Mouse (Mus musculus) cerebellum, adult 9-10 months (tissue): Measurements from ENCODE around the gene Hamp2.
"Not testable (repeated sequence)": the region's sequence is repeated elsewhere in the genome, so short reads cannot be mapped to it uniquely, and the experiment has no call there.

ENCODE experiments used
- DNase-seq: peaks from one replicate; pipeline ENCODE4 v3.0.0; 2022

Gene Hamp2

GRCm38 (mm10) chr7:30952441-30953265, 28.2 kb upstream of the Hamp2 start:
- DNase-seq: no peak

DNA sequence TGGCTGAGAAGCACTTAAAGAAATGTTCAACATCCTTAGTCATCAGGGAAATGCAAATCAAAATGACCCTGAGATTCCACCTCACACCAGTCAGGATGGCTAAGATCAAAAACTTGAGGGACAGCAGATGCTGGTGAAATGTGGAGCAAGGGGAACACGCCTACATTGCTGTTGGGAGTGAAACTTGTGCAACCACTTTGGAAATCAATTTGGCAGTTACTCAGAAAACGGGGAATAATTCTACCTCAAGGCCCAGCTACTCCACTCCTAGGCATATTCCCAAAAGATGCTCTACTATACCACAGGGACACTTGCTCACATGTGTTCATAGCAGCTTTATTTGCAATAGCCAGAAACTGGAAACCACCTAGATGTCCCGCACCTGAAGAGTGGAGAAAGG, 25.4 kb upstream of the Hamp2 start:
- not testable (repeated sequence) for DNase-seq

- no peak for DNase-seq
These were observed 21.4 kb upstream of the Hamp2 start for GRCm38 (mm10) chr7:30945876-30946275.

DNA sequence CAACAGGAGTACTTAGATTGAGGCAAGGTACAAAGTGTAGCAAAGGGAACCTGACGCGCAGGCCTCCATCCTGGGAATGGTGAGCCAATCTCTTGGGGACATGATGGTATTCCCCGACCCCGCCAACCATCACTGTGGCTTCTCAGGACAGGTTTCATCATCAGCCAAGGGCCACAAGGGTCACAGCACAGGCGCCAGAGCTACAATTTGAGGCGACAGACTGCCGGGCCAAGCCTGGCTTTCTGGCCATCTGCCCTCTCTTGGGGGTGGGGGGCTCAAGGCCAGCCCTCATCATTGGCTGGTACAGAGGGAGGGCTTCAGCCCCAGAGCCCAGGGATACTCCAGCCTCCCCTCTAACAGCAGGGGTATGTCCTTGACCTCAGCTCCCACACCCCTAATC, 21.0 kb upstream of the Hamp2 start:
- not testable (repeated sequence) for DNase-seq

- not testable (repeated sequence) for DNase-seq
These were observed 20.2 kb upstream of the Hamp2 start for GRCm38 (mm10) chr7:30944706-30945105.

- DNase-seq: no peak
These were observed 19.6 kb upstream of the Hamp2 start, which contains the start of gene Hamp for GRCm38 (mm10) chr7:30943909-30944635. Gene Hamp, minus strand, starts transcription at chr7:30944032.

DNA sequence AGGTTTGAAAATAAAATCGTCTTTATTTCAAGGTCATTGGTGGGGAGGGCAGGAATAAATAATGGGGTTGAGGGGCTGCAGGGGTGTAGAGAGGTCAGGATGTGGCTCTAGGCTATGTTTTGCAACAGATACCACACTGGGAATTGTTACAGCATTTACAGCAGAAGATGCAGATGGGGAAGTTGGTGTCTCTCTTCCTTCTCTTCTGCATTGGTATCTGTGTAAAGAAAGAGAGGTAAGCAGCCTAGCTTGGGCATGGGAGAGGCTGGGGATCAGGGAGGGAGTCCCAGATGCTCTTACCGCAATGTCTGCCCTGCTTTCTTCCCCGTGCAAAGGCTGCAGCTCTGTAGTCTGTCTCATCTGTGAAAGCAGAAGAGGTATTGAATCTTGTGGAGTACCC, 17.9 kb upstream of the Hamp2 start:
- not testable (repeated sequence) for DNase-seq

GRCm38 (mm10) chr7:30940070-30940469, 15.6 kb upstream of the Hamp2 start:
- not testable (repeated sequence) for DNase-seq

DNA sequence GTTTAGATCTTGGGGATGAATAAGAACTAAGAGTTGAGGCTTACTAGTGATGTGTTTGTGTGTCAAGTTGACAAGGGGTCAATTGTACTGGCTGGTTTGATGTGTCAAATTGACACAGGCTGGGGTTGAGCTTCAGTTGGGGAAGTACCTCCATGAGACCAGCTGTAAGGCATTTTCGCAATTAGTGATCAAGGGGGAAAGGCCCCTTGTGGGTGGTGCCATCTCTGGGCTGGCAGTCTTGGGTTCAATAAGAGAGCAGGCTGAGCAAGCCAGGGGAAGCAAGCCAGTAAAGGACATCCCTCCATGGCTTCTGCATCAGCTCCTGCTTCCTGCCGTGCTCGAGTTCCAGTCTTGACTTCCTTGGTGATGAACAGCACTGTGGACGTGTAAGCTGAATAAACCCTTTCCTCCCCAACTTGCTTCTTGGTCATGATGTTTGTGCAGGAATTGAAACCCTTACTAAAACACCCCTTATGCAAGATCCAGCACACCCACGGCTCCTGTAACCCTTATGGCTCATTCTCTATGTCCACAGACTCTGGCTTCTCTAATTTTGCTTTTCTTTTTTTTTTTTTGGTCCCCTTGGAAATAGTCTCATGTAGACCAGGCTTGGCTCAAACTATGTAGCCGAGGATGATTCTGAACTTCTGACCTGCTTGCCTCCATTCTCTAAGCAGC, 11.1 kb upstream of the Hamp2 start:
- not testable (repeated sequence) for DNase-seq

DNA sequence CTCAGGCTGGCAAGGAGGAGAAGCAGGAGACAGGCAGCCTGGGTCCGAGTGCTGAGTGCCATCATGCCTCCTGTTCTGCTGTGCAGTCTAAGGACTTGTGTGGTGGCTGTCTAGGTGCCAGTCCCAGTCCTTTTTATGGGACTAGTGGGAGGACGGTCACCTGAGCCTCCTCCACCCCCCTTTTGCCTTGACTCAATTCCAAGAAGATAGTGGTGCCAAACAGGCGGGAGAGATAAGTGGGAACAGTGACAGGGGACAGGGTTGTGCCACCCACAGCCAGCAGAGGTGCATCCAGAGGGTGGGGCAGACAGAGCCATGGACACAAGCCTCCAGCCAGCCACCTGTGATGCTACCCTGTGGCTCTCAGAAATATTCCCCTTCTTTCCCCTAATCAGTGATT, 410 bp downstream of the Hamp2 start:
- no peak for DNase-seq

DNA sequence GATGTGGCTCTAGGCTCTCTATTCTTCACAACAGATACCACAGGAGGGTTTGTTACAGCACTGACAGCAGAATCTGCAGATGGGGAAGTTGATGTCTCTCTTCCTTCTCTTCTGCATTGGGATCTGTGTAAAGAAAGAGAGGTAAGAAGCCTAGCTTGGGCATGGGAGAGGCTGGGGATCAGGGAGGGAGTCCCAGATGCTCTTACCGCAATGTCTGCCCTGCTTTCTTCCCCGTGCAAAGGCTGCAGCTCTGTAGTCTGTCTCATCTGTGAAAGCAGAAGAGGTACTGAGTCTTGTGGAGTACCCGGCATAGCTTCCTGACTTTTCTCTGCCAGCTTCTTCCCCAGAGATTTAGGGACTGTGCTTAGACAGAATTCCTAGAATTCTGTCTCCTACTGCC, 2.0 kb downstream of the Hamp2 start:
- not testable (repeated sequence) for DNase-seq

DNA sequence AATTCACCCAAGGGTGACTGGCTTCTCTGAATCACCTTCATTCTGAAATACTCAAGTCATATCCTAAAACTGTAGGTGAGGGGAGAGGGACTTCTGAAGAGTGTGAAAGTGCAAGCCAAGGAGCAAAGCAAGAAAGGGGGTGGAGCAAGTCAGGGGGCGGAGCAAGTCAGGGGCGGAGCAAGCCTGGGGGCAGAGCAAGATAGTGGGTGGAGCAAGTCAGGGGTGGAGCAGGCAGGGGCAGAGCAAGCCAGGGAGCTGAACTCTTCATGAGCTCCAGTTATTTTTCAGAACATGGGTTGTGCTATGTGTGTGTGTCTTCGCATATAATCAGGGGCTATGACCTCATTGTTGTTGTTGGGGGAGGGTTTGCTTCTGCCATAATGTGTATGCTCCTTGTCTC, 4.3 kb downstream of the Hamp2 start:
- no peak for DNase-seq

DNA sequence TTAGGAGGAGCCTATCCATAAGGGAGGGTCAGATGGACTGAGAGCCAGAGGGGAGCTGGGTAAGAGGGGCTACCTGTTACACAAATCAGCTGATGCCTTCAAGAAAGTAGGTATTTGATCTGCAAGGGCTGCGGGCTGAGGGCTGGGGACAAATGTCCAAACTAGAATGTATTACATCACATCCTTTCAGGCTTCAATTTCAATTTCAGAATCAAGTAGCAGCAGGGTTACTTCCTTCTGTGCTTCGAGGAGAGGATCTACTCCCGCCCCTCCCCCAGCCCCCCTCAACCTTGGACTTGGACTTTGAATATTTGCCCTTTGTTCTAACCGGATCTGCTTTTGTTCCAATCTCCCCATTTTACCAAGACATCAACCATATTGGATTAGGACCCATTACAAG, 7.3 kb downstream of the Hamp2 start:
- no peak for DNase-seq

GRCm38 (mm10) chr7:30916713-30917112, 7.8 kb downstream of the Hamp2 start:
- DNase-seq: peak; percentile 11

DNA sequence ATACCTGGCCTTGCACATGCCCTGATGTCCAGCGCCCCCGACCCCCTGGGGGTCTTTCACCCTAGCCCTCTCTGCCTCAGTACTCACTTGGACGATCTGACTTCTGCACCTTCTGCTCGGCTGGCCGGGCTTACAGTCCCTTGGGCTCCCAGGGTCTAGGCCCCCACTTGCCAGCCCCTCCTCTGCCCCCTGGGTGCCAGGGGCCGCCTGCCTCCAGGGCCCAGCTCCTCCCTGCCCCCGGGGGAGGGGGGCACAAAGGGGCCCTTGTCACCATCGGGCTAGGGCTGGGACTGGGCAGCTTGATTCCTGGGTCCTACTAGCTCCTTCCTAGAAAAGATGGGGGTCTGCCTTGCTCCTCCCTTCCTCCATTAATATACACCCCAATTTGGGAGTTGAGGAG, 9.7 kb downstream of the Hamp2 start, which contains the start of gene Mag:
Gene Mag (minus strand): TSS at position 142 of the 400 bp plus-strand sequence.
- DNase-seq: peak; percentile 11

GRCm38 (mm10) chr7:30909773-30910172, 14.7 kb downstream of the Hamp2 start:
- no peak for DNase-seq

DNA sequence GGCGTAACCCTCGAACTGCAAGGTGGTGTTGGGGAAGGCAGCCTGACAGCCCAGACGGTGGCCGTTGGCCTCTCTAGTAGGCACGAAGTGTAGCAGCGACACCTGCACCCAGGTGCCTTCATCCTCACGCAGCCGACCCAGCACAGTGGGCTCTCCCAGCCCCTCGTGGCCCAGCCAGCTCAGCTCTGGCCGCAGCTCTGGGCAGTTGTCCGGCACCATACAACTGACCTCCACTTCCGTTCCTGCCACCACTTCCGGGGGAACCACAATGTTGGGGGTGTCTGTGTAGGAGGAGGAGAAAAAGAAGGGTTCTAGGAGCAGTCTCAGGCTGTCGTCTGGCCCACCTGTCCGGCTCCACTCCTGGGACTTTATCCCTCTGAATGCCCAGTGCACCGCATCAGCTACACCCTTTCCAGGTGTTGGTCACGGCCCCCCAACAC, 15.5 kb downstream of the Hamp2 start:
- DNase-seq: no peak

DNA sequence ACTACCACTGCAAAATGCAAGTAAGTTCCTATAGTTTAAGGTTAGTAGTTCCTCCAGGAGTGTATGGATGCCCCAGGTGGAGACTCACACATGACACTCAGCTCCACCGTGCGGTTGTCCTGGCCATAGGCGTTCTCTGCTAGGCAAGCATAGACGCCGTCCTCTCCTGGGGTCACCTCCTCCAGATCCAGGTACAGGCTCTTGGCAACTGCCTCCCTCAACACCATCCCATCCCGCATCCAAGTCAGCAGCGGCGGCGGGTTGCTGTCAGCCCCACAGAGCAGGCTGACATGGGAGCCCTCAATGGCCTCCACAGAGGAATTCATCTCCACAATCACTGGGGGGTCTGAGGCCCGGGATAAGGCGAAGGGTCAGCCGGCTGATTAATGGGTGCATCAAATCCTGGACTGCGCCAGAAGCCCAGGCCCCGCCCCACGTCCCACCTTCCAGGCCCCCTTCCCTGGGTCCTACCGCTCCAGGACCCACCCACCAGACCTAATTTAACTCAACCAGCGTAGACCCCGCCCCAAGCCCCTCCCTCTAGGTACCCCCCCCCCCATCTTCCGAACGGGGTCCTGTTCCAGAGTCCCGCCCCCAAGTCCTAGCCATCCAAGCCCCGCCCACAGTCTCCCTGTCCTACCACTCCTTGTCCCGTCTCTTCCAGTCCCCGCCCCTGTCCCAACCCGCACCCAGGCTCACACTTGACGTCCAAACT, 16.0 kb downstream of the Hamp2 start:
- no peak for DNase-seq

DNA sequence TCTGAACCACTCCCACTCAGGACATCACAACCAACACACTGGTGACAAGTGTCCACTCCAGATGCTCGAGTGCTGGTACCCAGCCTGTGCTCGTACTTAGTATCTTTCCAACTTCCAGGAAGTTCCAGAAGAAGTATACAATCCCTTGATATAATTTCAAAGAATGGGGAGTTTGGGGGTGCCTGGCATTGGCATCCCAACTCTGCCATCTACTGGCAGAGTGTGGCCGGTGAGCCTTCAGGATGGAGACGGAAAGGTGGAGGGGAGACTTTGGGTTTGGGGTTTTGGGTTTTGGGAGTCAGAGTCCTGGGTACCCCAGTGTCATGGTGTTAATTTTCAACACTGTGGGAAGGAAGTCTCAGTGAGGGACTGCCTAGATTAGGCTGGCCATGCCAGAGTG, 20.4 kb downstream of the Hamp2 start:
- DNase-seq: no peak

DNA sequence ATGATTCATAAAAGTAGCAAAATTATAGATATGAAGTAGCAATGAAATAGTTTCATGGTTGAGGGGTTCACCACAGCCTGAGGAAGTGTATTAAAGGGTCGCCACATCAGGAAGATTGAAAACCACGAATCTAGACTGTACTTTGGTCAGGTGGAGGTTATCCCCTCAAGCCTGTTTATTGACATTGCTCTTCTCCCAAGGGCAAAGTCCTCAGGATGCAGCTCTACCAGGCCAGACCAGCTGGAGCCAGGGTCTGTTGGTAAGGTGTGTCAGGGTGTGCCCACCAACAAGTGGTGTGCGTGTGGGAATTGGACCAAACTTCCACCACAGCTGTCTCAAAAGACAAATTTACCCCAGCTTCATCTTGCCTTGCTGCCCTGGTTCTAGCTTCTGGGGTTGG, 29.3 kb downstream of the Hamp2 start:
- no peak for DNase-seq

DNA sequence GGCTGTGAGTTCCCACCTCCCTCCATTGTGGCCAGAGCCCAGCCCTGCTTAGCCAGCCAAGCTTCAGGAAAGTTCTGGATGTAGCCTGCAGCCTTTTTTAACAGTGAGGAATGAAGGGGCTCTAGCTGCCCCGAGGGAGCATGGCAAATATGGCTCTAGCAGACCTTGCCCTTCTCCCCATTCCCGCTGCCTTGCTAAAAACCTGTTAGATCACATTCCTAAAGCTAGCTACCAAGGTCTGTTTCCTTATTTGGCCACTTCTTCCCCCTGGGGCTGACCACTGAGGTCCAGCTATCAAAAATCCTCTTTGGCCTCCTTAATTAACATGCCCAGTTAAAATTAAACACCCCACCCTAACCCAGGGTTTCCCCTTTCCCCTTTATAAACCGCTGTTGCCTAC, 32.0 kb downstream of the Hamp2 start:
- no peak for DNase-seq

- no peak for DNase-seq
These were observed 32.7 kb downstream of the Hamp2 start for GRCm38 (mm10) chr7:30891746-30892145.

DNA sequence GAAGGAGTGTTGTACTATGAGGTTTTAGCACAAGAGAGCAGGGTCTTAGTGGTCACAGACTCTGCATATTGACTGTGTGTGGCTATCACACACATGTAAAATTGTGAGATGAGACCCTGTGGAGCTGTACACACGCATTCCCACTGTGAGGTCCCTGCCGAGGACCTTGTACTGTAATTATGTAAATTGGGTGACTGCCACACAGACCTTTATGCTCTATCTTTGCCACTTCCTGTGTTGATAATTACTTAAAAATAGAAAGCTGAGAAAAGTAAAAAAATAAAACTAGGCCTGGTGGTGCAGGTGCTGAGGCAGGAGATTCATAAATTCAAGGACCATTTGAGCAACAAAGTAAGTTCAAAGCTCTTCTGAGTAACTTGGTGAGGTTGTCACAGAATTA, 33.8 kb downstream of the Hamp2 start:
- DNase-seq: no peak
